Mouse (Mus musculus): ENCODE results near the gene Snrk. TPM values are rescaled to one million over a fixed set of nuclear protein-coding genes. Genes with fewer than 3 reads are reported as not detected.

Snrk gene
- polyA plus RNA-seq, 1 experiment from 2014 or later: 59.8 TPM

- no peaks in the 10 kb centered on the region for H3K27me3 ChIP-seq
- peak; percentile 83 for ATAC-seq (replicated peaks; ENCODE audit: low FRiP score)
- peaks cover 32% of the 10 kb centered on the region for H3K4me1 ChIP-seq
- no peak overlapping the region for H3K9ac ChIP-seq
- H3K4me2 ChIP-seq: no peak overlapping the region
- no peak overlapping the region for H3K4me3 ChIP-seq (replicated peaks)
- 49% methylated on average over 9 of the region's 9 CpGs for WGBS
- peak overlapping the region; percentile 67 for H3K27ac ChIP-seq
- no peaks in the 10 kb centered on the region for H3K9me3 ChIP-seq (replicated peaks)
- peaks cover 12% of the 10 kb centered on the region for H3K36me3 ChIP-seq
These were observed 56.6 kb downstream of the Snrk start for GRCm38 (mm10) chr9:122173405-122174233.

GRCm38 (mm10) chr9:122174723-122175122, 57.7 kb downstream of the Snrk start:
- Histone ChIP-seq H3K27ac (no peak overlapping the region), H3K27me3 (no peaks in the 10 kb centered on the region), H3K36me3 (peaks cover 11% of the 10 kb centered on the region), H3K4me3 (replicated peaks) (no peak overlapping the region), H3K4me1 (peaks cover 40% of the 10 kb centered on the region), H3K4me2 (no peak overlapping the region), H3K9me3 (replicated peaks) (no peaks in the 10 kb centered on the region), H3K9ac (no peak overlapping the region)
- 92% methylated on average over 6 of the region's 6 CpGs for WGBS
- no peak for ATAC-seq (replicated peaks; ENCODE audit: low FRiP score)

- Histone ChIP-seq H3K27ac (0 out of 2 replicates have a peak overlapping the region, but pooled peaks have one; percentile 30), H3K9ac (no peak overlapping the region)
These were observed 60.5 kb downstream of the Snrk start for GRCm38 (mm10) chr9:122177256-122178220.

DNA sequence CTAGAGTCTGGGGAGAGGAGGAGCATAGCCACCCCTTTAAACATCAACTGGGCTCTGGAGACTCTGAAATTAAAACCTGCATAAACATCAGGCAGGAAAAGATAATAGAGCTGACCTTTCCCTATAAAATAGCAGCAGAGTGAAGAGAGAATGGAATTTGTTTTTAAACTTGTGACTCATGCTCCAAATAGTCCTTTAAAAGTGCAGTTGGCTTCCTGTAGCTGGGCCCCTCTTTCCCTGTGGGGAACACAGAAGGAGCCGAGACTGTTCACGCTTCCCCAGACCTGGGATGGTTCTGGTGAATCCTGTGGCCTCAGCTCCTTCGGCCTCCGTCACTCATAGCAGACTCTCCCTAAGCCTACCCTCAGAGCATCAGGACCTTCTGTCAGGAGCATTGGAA, 61.4 kb downstream of the Snrk start:
- Histone ChIP-seq H3K4me3 (replicated peaks) (no peak overlapping the region), H3K9me3 (replicated peaks) (no peaks in the 10 kb centered on the region), H3K4me1 (peaks cover 31% of the 10 kb centered on the region), H3K27me3 (no peaks in the 10 kb centered on the region), H3K36me3 (no peaks in the 10 kb centered on the region), H3K4me2 (no peak overlapping the region), H3K27ac (peak overlapping the region; percentile 30; the same call in 1 of the 2 replicates), H3K9ac (no peak overlapping the region)
- no peak for ATAC-seq (replicated peaks; ENCODE audit: low FRiP score)
- WGBS: 32% methylated on average over 4 of the region's 4 CpGs

More at GRCm38 (mm10) chr9:122177256-122178220, 60.5 kb downstream of the Snrk start:
- 58% methylated on average over 7 of the region's 7 CpGs for WGBS
- no peaks in the 10 kb centered on the region for H3K27me3 ChIP-seq
- no peaks in the 10 kb centered on the region for H3K9me3 ChIP-seq (replicated peaks)
- peaks cover 40% of the 10 kb centered on the region for H3K4me1 ChIP-seq
- H3K4me3 ChIP-seq (replicated peaks): no peak overlapping the region
- ATAC-seq (replicated peaks; ENCODE audit: low FRiP score): no peak
- H3K4me2 ChIP-seq: no peak overlapping the region
- H3K36me3 ChIP-seq: no peaks in the 10 kb centered on the region

DNA sequence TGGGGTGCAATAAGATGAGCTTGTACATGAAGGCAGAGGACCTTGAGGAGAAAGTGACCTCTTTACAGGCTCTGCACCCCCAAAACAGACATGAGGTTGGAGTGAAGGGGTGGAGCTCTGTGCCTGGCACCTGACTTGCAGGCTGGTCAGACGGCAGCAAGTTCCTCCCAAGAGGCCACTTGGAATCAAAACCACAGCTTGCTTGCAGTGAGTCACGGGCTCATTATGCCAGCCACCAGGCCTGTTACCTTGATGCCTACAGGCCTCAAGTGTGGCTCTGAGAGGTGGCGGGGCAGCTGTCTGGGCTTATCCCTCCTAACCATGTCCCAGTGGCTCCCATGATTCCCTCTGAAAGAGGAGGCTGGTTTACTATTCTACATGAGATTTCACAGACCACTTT, 63.0 kb downstream of the Snrk start:
- Histone ChIP-seq H3K4me2 (no peak overlapping the region), H3K9me3 (replicated peaks) (no peaks in the 10 kb centered on the region)
- 83% methylated on average over 3 of the region's 3 CpGs for WGBS

DNA sequence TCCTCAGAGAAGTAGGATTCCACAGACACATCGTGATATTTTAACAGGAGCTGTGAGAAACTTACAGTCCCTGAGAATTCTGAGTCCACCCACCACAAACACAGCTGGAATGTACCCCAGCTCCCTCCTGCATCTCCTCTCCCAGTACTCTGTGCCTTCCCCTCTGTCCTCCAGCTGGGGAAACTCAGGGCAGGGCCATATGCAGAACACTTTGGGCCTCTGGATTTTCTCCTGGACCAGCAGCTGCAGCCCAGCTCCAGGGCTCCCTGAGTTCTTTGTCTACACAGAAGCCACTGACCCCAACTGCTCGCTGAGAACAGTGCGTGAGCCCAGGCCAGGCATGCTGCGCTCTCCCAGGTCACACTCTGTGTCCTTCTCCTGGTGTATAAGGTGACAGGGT, 66.0 kb downstream of the Snrk start:
- 68% methylated on average over 4 of the region's 4 CpGs for WGBS
- ATAC-seq (replicated peaks; ENCODE audit: low FRiP score): no peak
- no peak overlapping the region for H3K4me3 ChIP-seq (replicated peaks)
- H3K4me2 ChIP-seq: no peak overlapping the region
- no peaks in the 10 kb centered on the region for H3K9me3 ChIP-seq (replicated peaks)
- H3K9ac ChIP-seq: no peak overlapping the region
- no peaks in the 10 kb centered on the region for H3K27me3 ChIP-seq
- peaks cover 31% of the 10 kb centered on the region for H3K4me1 ChIP-seq
- no peaks in the 10 kb centered on the region for H3K36me3 ChIP-seq
- no peak overlapping the region for H3K27ac ChIP-seq

More for the DNA sequence above, 63.0 kb downstream of the Snrk start:
- H3K36me3 ChIP-seq: no peaks in the 10 kb centered on the region
- H3K4me1 ChIP-seq: peaks cover 18% of the 10 kb centered on the region
- no peak for ATAC-seq (replicated peaks; ENCODE audit: low FRiP score)
- no peaks in the 10 kb centered on the region for H3K27me3 ChIP-seq
- H3K9ac ChIP-seq: no peak overlapping the region
- H3K4me3 ChIP-seq (replicated peaks): no peak overlapping the region
- no peak overlapping the region for H3K27ac ChIP-seq

DNA sequence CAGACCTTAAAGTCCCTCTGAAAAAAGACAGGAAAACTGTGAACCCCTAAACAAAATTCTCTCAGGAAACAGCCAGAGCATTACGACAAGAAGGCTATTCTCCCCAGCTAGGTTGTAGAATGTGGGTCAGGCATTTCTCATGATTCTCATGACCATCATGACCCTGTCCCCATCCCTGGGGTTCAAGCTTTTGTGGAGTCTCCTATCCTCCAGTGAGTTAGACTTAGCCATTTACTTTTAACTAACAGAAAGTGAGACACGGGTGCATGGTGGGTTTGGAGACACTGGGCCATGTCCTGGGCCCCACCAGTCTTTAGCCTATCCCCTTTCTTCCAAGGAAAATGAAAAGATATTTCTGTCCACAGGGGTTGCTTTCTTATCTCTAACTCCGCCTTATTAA, 67.3 kb downstream of the Snrk start:
- H3K9ac ChIP-seq: no peak overlapping the region
- WGBS: 86% methylated on average over 3 of the region's 3 CpGs
- H3K9me3 ChIP-seq (replicated peaks): no peaks in the 10 kb centered on the region
- no peak for ATAC-seq (replicated peaks; ENCODE audit: low FRiP score)
- H3K36me3 ChIP-seq: no peaks in the 10 kb centered on the region
- no peak overlapping the region for H3K27ac ChIP-seq
- H3K4me1 ChIP-seq: peaks cover 19% of the 10 kb centered on the region
- no peaks in the 10 kb centered on the region for H3K27me3 ChIP-seq
- no peak overlapping the region for H3K4me2 ChIP-seq
- no peak overlapping the region for H3K4me3 ChIP-seq (replicated peaks)

DNA sequence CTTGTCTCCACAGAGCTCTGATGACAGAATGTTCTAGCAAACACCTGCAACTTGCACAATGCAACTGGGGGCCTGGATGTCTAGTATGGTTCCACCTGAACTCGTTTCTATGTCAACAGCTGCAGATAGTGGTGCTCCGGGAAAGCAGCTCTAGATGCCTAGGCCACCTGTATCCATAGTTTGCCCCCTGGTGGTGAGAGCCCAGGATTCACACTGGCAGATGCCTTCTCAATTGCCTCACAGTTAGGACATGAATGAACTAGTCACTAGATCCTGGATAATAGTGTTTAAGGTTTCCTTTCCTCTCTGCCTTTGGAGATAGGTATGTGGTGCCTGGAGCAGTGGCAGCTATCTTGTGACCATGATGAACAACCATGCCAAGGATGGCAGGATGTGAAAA, 68.0 kb downstream of the Snrk start:
- no peaks in the 10 kb centered on the region for H3K9me3 ChIP-seq (replicated peaks)
- no peaks in the 10 kb centered on the region for H3K27me3 ChIP-seq
- H3K4me3 ChIP-seq (replicated peaks): no peak overlapping the region
- 14% methylated on average over 2 of the region's 2 CpGs for WGBS
- peaks cover 18% of the 10 kb centered on the region for H3K4me1 ChIP-seq
- no peak overlapping the region for H3K4me2 ChIP-seq
- H3K27ac ChIP-seq: 0 out of 2 replicates have a peak overlapping the region, but pooled peaks have one; percentile 55
- no peak overlapping the region for H3K9ac ChIP-seq
- ATAC-seq (replicated peaks; ENCODE audit: low FRiP score): no peak
- H3K36me3 ChIP-seq: no peaks in the 10 kb centered on the region

DNA sequence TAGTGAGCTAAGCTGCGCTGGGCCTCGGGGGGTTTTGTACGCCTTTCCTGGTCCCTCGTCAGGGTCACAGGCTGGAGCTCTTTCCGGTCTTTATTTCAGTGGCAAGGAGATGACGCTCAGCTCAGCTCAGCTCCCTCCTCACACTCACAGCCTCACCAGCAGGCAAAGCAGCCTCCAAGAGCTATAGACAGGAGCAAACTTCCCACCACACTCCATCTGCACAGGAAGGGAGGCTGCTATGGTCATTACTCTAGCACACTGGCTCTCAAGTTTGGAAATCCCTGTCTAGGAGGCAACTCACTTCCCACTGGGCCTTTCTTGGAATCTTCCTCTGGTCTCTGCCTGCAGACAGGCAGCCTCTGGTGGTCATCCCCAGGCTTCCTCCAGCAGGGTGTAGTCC, 68.9 kb downstream of the Snrk start:
- Histone ChIP-seq H3K36me3 (no peaks in the 10 kb centered on the region), H3K27ac (peak overlapping the region; percentile 55), H3K4me1 (peaks cover 18% of the 10 kb centered on the region), H3K9me3 (replicated peaks) (no peaks in the 10 kb centered on the region), H3K9ac (no peak overlapping the region), H3K4me2 (no peak overlapping the region), H3K27me3 (no peaks in the 10 kb centered on the region), H3K4me3 (replicated peaks) (no peak overlapping the region)
- WGBS: 64% methylated on average over 6 of the region's 6 CpGs
- ATAC-seq (replicated peaks; ENCODE audit: low FRiP score): no peak

- Histone ChIP-seq H3K9ac (no peak overlapping the region), H3K27me3 (no peaks in the 10 kb centered on the region), H3K27ac (peak overlapping the region; percentile 55), H3K36me3 (no peaks in the 10 kb centered on the region), H3K4me2 (no peak overlapping the region), H3K4me1 (peaks cover 18% of the 10 kb centered on the region), H3K9me3 (replicated peaks) (no peaks in the 10 kb centered on the region), H3K4me3 (replicated peaks) (no peak overlapping the region)
- no peak for ATAC-seq (replicated peaks; ENCODE audit: low FRiP score)
- WGBS: 59% methylated on average over 1 of the region's 1 CpGs
These were observed 69.7 kb downstream of the Snrk start for GRCm38 (mm10) chr9:122186643-122187226.

GRCm38 (mm10) chr9:122187451-122187921, 70.4 kb downstream of the Snrk start:
- H3K27me3 ChIP-seq: no peaks in the 10 kb centered on the region
- H3K9ac ChIP-seq: no peak overlapping the region
- no peak for ATAC-seq (replicated peaks; ENCODE audit: low FRiP score)
- H3K4me2 ChIP-seq: no peak overlapping the region
- H3K4me1 ChIP-seq: peaks cover 18% of the 10 kb centered on the region
- H3K9me3 ChIP-seq (replicated peaks): no peaks in the 10 kb centered on the region
- no peaks in the 10 kb centered on the region for H3K36me3 ChIP-seq
- H3K27ac ChIP-seq: 0 out of 2 replicates have a peak overlapping the region, but pooled peaks have one; percentile 2
- H3K4me3 ChIP-seq (replicated peaks): no peak overlapping the region
- 77% methylated on average over 7 of the region's 7 CpGs for WGBS
